Mouse (Mus musculus): ENCODE measurements around the gene Olfr512. TPM values are rescaled to one million over a fixed set of nuclear protein-coding genes. Genes with fewer than 3 reads are reported as not detected.

Gene Olfr512
- not detected for polyA plus RNA-seq (2014; fragmentation: Illumina TruSeq; extraction: RNeasy Lipid Tissue Mini Kit (QIAGEN cat#74804); ENCODE audit: low read depth, low replicate concordance)

DNA sequence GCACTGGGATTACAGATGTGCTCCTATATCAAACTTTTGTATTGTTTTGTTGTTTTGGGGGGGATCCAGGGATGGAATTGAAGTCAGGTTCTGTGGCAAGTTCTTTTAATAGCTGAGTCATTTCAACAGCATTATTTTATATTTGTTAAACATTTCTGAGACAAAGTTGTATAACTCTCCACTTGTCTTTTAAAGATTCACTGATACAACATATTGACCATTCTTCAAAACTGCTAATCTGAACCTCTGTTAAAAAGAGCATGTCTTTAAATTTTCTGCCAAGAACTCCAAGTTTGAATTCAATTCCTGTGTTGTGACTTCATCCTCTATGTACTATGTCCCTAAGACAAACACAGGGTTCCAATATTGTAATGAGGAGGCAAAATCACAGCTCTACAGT is at the start of gene Olfr512:
Gene Olfr512, plus strand, starts transcription at position 301 of the 400 bp plus-strand sequence.

DNA sequence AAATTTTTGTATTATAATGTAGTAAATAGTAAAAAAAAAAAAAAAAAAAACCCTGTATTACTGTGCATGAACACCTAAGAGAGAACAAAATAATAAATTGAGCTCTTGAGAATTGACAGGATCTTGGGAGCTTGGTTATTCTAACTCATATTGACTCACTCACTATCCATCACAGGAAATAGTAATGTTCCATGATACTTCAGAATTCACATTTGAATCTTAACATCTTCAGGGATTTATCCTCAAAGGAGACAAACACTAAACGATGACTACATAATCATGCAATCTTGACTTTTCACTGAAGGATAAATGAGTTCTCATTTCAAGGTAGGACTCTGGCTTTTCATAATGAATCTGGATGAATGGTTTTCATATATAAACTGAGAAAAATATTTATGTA is 47.0 kb upstream of the Olfr512 start, which contains the start of gene Olfr510:
Gene Olfr510, plus strand, starts transcription at position 301 of the 400 bp plus-strand sequence.

DNA sequence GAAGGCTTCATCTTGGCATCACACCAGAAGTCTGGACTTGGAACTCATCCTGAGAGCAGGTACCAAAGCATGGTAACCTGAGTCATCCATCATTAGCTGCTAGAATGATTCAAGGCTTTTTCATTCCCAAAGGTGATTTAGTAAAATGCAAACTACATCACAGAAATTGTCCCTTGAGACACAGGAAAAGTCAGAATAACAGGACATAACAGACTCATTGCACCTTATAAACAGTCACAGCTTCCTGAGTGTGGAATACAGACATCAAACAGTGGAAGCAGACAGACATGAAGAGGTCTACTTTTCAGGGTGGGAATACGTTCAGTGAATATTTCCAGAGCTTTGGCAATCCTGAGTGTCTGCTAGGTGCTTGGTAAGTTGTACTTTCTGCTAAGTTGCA is 37.6 kb downstream of the Olfr512 start, which contains the start of gene Olfr513:
Gene Olfr513, plus strand, starts transcription at position 301 of the 400 bp plus-strand sequence.

Other genes with a start within 250 kb of the Olfr512 start
- not detected for gene Olfr498, start 248.0 kb upstream of the Olfr512 start, polyA plus RNA-seq (2014; fragmentation: Illumina TruSeq; extraction: RNeasy Lipid Tissue Mini Kit (QIAGEN cat#74804); ENCODE audit: low read depth, low replicate concordance)
- not detected for gene Olfr502, start 188.3 kb upstream of the Olfr512 start, polyA plus RNA-seq (2014; fragmentation: Illumina TruSeq; extraction: RNeasy Lipid Tissue Mini Kit (QIAGEN cat#74804); ENCODE audit: low read depth, low replicate concordance)
- not detected for gene Olfr503, start 168.8 kb upstream of the Olfr512 start, polyA plus RNA-seq (2014; fragmentation: Illumina TruSeq; extraction: RNeasy Lipid Tissue Mini Kit (QIAGEN cat#74804); ENCODE audit: low read depth, low replicate concordance)
- not detected for gene Olfr504, start 147.5 kb upstream of the Olfr512 start, polyA plus RNA-seq (2014; fragmentation: Illumina TruSeq; extraction: RNeasy Lipid Tissue Mini Kit (QIAGEN cat#74804); ENCODE audit: low read depth, low replicate concordance)
- gene Olfr506, start 102.5 kb upstream of the Olfr512 start, polyA plus RNA-seq (2014; fragmentation: Illumina TruSeq; extraction: RNeasy Lipid Tissue Mini Kit (QIAGEN cat#74804); ENCODE audit: low read depth, low replicate concordance), result not detected
- gene Olfr507, start 91.5 kb upstream of the Olfr512 start, polyA plus RNA-seq (2014; fragmentation: Illumina TruSeq; extraction: RNeasy Lipid Tissue Mini Kit (QIAGEN cat#74804); ENCODE audit: low read depth, low replicate concordance), result not detected
- not detected for gene Olfr508, start 83.3 kb upstream of the Olfr512 start, polyA plus RNA-seq (2014; fragmentation: Illumina TruSeq; extraction: RNeasy Lipid Tissue Mini Kit (QIAGEN cat#74804); ENCODE audit: low read depth, low replicate concordance)
- not detected for gene Olfr509, start 61.4 kb upstream of the Olfr512 start, polyA plus RNA-seq (2014; fragmentation: Illumina TruSeq; extraction: RNeasy Lipid Tissue Mini Kit (QIAGEN cat#74804); ENCODE audit: low read depth, low replicate concordance)
- not detected for gene Olfr510, start 46.9 kb upstream of the Olfr512 start, polyA plus RNA-seq (2014; fragmentation: Illumina TruSeq; extraction: RNeasy Lipid Tissue Mini Kit (QIAGEN cat#74804); ENCODE audit: low read depth, low replicate concordance)
- not detected for gene Olfr513, start 37.7 kb downstream of the Olfr512 start, polyA plus RNA-seq (2014; fragmentation: Illumina TruSeq; extraction: RNeasy Lipid Tissue Mini Kit (QIAGEN cat#74804); ENCODE audit: low read depth, low replicate concordance)
- gene Olfr514, start 112.7 kb downstream of the Olfr512 start, polyA plus RNA-seq (2014; fragmentation: Illumina TruSeq; extraction: RNeasy Lipid Tissue Mini Kit (QIAGEN cat#74804); ENCODE audit: low read depth, low replicate concordance), result not detected
- gene Olfr516, start 137.2 kb downstream of the Olfr512 start, polyA plus RNA-seq (2014; fragmentation: Illumina TruSeq; extraction: RNeasy Lipid Tissue Mini Kit (QIAGEN cat#74804); ENCODE audit: low read depth, low replicate concordance), result not detected
- gene Olfr517, start 159.1 kb downstream of the Olfr512 start, polyA plus RNA-seq (2014; fragmentation: Illumina TruSeq; extraction: RNeasy Lipid Tissue Mini Kit (QIAGEN cat#74804); ENCODE audit: low read depth, low replicate concordance), result not detected
- gene Olfr518, start 171.7 kb downstream of the Olfr512 start, polyA plus RNA-seq (2014; fragmentation: Illumina TruSeq; extraction: RNeasy Lipid Tissue Mini Kit (QIAGEN cat#74804); ENCODE audit: low read depth, low replicate concordance), result not detected
- gene Olfr519, start 181.1 kb downstream of the Olfr512 start, polyA plus RNA-seq (2014; fragmentation: Illumina TruSeq; extraction: RNeasy Lipid Tissue Mini Kit (QIAGEN cat#74804); ENCODE audit: low read depth, low replicate concordance), result not detected
- gene Nlrp10, start 216.9 kb downstream of the Olfr512 start, polyA plus RNA-seq (2014; fragmentation: Illumina TruSeq; extraction: RNeasy Lipid Tissue Mini Kit (QIAGEN cat#74804); ENCODE audit: low read depth, low replicate concordance), result 0.11 TPM
- 21.0 TPM for gene Eif3f, start 221.1 kb downstream of the Olfr512 start, polyA plus RNA-seq (2014; fragmentation: Illumina TruSeq; extraction: RNeasy Lipid Tissue Mini Kit (QIAGEN cat#74804); ENCODE audit: low read depth, low replicate concordance)
- gene Tub, start 237.0 kb downstream of the Olfr512 start, polyA plus RNA-seq (2014; fragmentation: Illumina TruSeq; extraction: RNeasy Lipid Tissue Mini Kit (QIAGEN cat#74804); ENCODE audit: low read depth, low replicate concordance), result not detected